Mouse (Mus musculus): Measurements from ENCODE around the gene Lrp4.

Gene Lrp4

DNA sequence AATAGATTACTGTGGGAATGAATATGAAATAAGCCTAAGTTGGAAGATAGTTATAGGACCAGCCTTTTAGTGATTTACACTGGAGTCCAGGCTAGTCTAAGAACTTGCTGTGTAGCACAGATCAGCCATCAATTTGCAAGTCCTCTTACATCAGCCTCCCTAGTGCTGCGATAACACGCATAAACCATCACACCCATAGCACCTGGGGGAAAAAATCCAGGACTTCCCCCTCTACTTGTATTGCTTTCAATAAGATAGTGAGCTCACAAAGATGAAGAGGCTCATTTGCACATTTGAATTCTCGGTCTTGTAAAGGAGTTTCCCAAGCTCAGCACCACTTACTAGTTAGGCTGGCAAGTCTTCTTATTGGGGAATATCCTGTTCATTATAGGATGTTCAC, 2.9 kb upstream of the Lrp4 start:
- no peak for DNase-seq

GRCm38 (mm10) chr2:91455826-91456225, 1.5 kb upstream of the Lrp4 start:
- DNase-seq = peak; percentile 68

- DNase-seq = no peak
These were observed 715 bp upstream of the Lrp4 start for GRCm38 (mm10) chr2:91456491-91457100.

GRCm38 (mm10) chr2:91457656-91458251, 443 bp downstream of the Lrp4 start:
- no peak for DNase-seq

- DNase-seq = peak; percentile 59
These were observed 951 bp downstream of the Lrp4 start for GRCm38 (mm10) chr2:91458252-91458672.

DNA sequence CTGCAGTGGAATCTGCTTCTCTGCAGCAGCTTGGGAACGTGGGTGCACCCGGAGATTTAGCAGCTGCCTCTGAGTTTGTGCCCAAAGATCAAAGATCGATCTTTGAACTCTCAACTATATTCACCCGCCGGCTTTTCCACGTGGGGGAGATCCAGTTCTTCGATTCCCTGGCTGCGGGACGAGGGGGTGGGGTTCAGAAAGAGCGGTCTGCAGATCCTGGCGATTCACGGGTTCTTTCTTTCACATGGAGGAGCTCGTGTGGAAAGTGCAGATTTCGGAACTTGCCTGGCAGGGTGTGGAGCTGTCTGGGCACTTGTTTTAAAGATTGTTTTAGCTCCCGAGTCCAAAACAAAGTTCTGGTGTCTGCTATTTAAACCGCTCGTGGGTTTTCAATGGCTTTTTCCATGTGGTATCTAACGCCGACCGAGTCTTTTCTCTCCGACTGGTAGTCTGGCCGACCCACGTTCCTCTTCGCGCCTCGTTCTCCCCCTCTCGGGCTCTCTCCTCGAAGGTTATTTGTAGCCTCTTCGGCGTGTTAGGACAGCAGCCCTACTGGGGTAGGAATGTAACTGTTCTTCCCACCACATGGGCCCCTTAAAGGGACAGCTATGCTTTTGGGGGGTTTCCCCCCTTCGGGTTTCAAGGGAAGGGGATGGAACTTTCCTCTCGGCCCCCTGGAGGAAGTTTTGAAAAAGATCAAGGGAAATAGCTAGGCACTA, 1.5 kb downstream of the Lrp4 start:
- peak; percentile 84 for DNase-seq

- DNase-seq = no peak
These were observed 2.8 kb downstream of the Lrp4 start for GRCm38 (mm10) chr2:91460076-91460475.

DNA sequence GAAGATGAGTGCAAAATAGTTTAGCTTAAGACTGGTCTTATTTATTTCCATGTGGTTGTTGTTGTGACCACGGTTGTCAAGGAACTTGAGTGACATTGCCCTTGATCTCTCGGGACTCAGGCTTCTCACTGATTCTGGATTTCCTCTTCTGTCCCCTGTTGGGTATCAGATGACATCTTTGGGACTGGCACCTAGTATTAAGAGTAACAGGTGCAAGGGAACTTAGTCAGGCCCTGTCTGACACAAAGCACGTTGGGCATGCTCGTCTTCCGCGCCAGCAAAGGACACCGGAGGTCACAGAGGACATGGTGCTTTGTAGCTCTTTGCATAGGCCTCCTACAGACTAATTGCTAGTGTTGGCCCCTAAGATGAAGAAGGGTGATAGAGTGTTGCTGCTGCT, 3.5 kb downstream of the Lrp4 start:
- no peak for DNase-seq

DNA sequence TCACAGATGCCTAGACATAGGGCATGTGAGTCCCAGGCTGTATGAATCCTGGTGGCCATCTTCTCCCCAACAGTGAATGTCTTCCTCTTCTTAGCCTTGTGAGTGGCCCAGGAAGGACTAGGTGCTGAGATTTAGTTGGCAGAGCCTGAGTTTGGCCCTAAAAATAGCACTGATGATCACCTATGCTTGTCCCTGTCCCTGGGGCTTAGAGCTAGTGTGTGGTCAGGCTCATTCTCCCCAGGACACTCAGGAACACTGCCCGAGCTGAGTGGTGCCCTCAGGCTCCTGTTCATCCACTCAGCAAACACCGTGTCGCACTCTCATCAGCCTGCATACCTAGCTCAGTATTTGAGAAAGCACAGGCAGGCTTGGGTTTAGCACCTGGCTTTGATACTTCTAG, 4.0 kb downstream of the Lrp4 start:
- no peak for DNase-seq

- DNase-seq = no peak
These were observed 4.9 kb downstream of the Lrp4 start for GRCm38 (mm10) chr2:91462196-91462595.

GRCm38 (mm10) chr2:91462681-91463080, 5.4 kb downstream of the Lrp4 start:
- no peak for DNase-seq

DNA sequence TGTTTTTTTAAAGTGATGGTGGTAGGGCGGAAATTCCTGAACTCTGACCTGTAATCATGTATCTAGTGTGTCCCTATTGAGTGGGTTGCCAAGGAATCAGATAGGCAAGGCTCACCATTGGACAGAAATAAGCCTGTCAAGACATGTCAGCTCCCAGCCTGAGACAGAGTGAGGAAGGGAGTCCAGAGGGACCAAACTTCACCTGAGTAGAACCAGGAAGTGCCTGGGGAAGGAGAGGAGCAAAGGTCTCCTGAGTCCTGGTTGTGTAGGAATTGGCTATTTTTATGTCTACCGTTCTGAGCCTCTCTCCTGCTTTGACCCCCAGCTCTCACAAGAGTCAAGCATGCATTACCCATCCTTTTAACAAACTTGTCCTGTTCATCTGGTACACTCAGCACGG, 8.6 kb downstream of the Lrp4 start:
- no peak for DNase-seq

DNA sequence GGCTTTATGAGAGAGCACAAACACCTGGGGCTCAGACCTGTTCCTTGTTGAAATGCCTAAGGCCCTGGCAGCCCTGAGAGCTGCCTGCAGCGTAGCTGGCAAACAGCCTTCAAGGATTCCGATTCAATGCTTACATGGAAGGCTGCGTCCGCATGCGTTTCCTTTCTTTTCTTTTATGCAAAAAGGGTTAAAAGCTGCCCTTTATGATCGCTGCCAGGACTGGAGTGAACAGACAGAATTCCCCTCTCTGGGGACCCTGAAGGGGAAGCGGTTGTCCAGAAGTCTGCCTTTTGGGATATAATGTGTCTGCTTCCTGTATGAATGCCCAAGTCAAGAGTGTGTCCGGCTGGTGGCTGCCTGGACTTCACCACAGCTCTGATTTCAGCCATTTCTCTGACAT, 10.3 kb downstream of the Lrp4 start:
- peak; percentile 61 for DNase-seq

GRCm38 (mm10) chr2:91470055-91470647, 12.8 kb downstream of the Lrp4 start:
- no peak for DNase-seq

GRCm38 (mm10) chr2:91474358-91474757, 17.0 kb downstream of the Lrp4 start:
- DNase-seq = peak; percentile 68

DNA sequence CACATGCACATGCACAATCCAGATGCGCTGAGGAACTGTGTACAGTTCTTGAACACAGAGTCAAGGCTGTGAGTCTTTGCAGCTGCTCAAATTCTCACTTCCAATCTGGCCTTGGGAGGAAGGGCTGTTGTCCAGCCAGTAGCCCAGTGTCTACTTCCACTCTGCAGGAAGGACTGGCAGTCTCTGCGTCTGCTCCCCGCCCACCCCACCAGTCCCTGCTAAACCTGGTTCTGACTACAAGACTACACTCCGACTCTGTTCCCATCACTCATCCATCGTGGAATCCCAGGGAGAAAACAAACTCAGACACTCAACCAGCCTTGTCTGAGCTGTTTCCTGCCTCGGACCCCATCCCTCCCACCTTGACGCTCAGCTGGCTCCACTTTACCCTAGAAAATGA, 18.5 kb downstream of the Lrp4 start:
- DNase-seq = no peak

GRCm38 (mm10) chr2:91476251-91476661, 18.9 kb downstream of the Lrp4 start:
- DNase-seq = peak; percentile 32

GRCm38 (mm10) chr2:91476841-91477240, 19.5 kb downstream of the Lrp4 start:
- no peak for DNase-seq

DNA sequence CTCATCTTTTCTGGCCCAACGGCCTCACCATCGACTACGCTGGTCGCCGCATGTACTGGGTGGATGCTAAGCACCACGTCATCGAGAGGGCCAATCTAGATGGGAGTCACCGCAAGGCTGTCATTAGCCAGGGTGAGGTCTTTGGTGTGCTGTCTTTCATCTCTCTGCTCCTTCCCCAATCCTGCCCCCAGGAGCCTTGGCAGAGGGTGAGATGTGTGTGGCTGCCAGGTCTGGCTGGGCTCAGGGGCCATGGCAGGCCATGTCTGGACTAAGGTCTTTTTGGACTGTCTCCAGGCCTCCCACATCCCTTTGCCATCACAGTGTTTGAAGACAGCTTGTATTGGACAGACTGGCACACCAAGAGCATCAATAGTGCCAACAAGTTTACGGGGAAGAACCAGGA, 23.1 kb downstream of the Lrp4 start:
- no peak for DNase-seq

GRCm38 (mm10) chr2:91480805-91481514, 23.6 kb downstream of the Lrp4 start:
- DNase-seq = peak; percentile 78

DNA sequence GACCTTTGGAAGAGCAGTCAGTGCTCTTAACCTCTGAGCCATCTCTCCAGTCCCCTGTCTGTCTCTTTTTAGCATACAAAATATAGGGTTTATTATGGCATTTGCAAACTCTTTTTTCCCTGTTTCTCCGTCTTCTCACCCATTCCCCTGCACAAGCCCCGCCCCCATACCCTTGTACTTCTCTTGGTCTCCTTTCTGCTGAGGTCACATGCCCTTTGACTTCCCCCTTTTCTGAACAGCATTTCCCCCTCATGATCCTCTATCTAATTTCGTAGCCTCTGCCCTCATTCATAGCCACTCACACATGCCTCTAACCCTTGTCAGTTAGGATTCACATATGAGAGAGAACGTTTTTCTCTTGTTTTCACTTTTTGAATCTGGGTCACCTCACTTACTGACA, 27.4 kb downstream of the Lrp4 start:
- no peak for DNase-seq

DNA sequence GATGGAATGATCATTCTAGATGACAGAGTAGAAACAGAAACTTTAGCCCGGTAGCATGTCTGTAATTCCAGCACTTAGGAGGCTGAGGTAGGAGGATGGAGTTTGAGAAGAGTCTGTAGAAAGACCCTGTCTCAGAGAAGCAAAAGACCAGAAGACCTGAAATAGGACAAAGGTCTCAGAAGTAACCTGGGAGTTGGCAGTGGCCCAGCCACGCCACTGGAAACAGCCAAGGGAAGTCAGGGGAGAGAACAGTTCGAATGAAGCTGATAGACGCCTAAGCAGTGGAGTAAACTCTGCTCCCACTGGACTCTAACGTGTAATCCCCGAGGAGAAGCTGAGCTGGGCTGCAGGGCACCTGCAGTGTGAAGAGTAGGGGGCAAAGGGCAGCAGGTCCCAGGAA, 27.9 kb downstream of the Lrp4 start:
- DNase-seq = no peak

GRCm38 (mm10) chr2:91487295-91487694, 30.0 kb downstream of the Lrp4 start:
- peak; percentile 54 for DNase-seq
